8 mouse cellular contexts compared by ENCODE assay signal in genomic region chr19:57926164-57926860, GRCm38 (mm10).
DNase-seq lines count a peak whose midpoint lies in the region; ATAC-seq and TF ChIP-seq lines count a peak whose summit lies in the region.

No protein-coding gene starts in this region.

- H3K27ac ChIP-seq in lung, embryonic 16.5 days (ENCODE audit: low read length), result no peak overlapping the region
- no peak overlapping the region for H3K27ac ChIP-seq in forebrain, embryonic 13.5 days
- H3K27ac ChIP-seq in liver, embryonic 14.5 days, result no peak overlapping the region
- no peak overlapping the region for H3K27ac ChIP-seq in stomach, embryonic 15.5 days

- H3K4me3 ChIP-seq in lung, embryonic 16.5 days (ENCODE audit: low read length), result no peak overlapping the region
- no peak overlapping the region for H3K4me3 ChIP-seq in lung, adult 2 months (replicated peaks; ENCODE audit: extremely low read depth, low read depth, low read length)
- no peak overlapping the region for H3K4me3 ChIP-seq in forebrain, embryonic 13.5 days
- no peak overlapping the region for H3K4me3 ChIP-seq in liver, embryonic 14.5 days (ENCODE audit: insufficient read depth in 1 of 2, low read depth in 2 of 2, low read length in 2 of 2)
- H3K4me3 ChIP-seq in stomach, embryonic 15.5 days (replicated peaks), result no peak overlapping the region

- no peaks in the 10 kb centered on the region for H3K9me3 ChIP-seq in lung, embryonic 16.5 days (ENCODE audit: control insufficient read depth, low read length)
- no peaks in the 10 kb centered on the region for H3K9me3 ChIP-seq in forebrain, embryonic 13.5 days (replicated peaks)
- H3K9me3 ChIP-seq in liver, embryonic 14.5 days (ENCODE audit: control insufficient read depth, low read length), result no peaks in the 10 kb centered on the region
- no peaks in the 10 kb centered on the region for H3K9me3 ChIP-seq in stomach, embryonic 15.5 days

- DNase-seq in lung, adult 2 months, result no peak
- no peak for DNase-seq in liver, embryonic 14.5 days (ENCODE audit: low read depth in 3 of 3, low spot score in 3 of 3)
- DNase-seq in adrenal gland, adult 18-20 months (ENCODE audit: low spot score in 2 of 2), result no peak
- no peak for DNase-seq in gastrocnemius, adult 8-10 months (ENCODE audit: low spot score in 2 of 2)
- no peak for DNase-seq in thymus, postnatal 36 days

- TF ChIP-seq EP300 in liver, embryonic 14.5 days (IDR thresholded peaks at IDR 0.05; ENCODE audit: low read depth), result no peak

- no peak overlapping the region for H3K9ac ChIP-seq in lung, embryonic 16.5 days (ENCODE audit: low read length)
- no peak overlapping the region for H3K9ac ChIP-seq in forebrain, embryonic 13.5 days
- H3K9ac ChIP-seq in liver, embryonic 14.5 days (replicated peaks), result no peak overlapping the region
- no peak overlapping the region for H3K9ac ChIP-seq in stomach, embryonic 15.5 days

- no peak for TF ChIP-seq CTCF in lung, adult 2 months (IDR thresholded peaks at IDR 0.05; ENCODE audit: insufficient read depth, low read length)
- TF ChIP-seq CTCF in liver, embryonic 14.5 days (IDR thresholded peaks at IDR 0.05; ENCODE audit: low read depth), result no peak

- H3K36me3 ChIP-seq in lung, embryonic 16.5 days (ENCODE audit: control insufficient read depth, insufficient read depth, low read length), result no peaks in the 10 kb centered on the region
- no peaks in the 10 kb centered on the region for H3K36me3 ChIP-seq in forebrain, embryonic 13.5 days (ENCODE audit: poor library complexity, severe bottlenecking)
- H3K36me3 ChIP-seq in liver, embryonic 14.5 days (replicated peaks; ENCODE audit: control insufficient read depth, insufficient read depth, low read depth), result no peaks in the 10 kb centered on the region
- no peaks in the 10 kb centered on the region for H3K36me3 ChIP-seq in stomach, embryonic 15.5 days

- H3K4me1 ChIP-seq in lung, embryonic 16.5 days (replicated peaks; ENCODE audit: control insufficient read depth, insufficient read depth, low read length), result no peaks in the 10 kb centered on the region
- peaks cover 6% of the 10 kb centered on the region for H3K4me1 ChIP-seq in lung, adult 2 months (ENCODE audit: control insufficient read depth, insufficient read depth, low read length)
- peaks cover 21% of the 10 kb centered on the region for H3K4me1 ChIP-seq in forebrain, embryonic 13.5 days
- H3K4me1 ChIP-seq in liver, embryonic 14.5 days (replicated peaks; ENCODE audit: control insufficient read depth in 2 of 2, insufficient read depth in 2 of 2, low read length in 1 of 2), result peaks cover 0 to 18% of the 10 kb centered on the region in 2 experiments; a peak in 2 of 4 replicates
- no peaks in the 10 kb centered on the region for H3K4me1 ChIP-seq in stomach, embryonic 15.5 days

- H3K27me3 ChIP-seq in lung, embryonic 16.5 days (ENCODE audit: control insufficient read depth, insufficient read depth, low read depth, low read length), result no peaks in the 10 kb centered on the region
- no peaks in the 10 kb centered on the region for H3K27me3 ChIP-seq in forebrain, embryonic 13.5 days
- no peaks in the 10 kb centered on the region for H3K27me3 ChIP-seq in liver, embryonic 14.5 days (ENCODE audit: control insufficient read depth, insufficient read depth, low read length)
- H3K27me3 ChIP-seq in stomach, embryonic 15.5 days (replicated peaks), result no peaks in the 10 kb centered on the region

- ATAC-seq in lung, embryonic 16.5 days (ENCODE audit: low read depth), result peak; percentile 96
- peak; percentile 84 for ATAC-seq in forebrain, embryonic 13.5 days
- ATAC-seq in liver, embryonic 14.5 days (ENCODE audit: insufficient read depth), result peak; percentile 87
- peak; percentile 91 for ATAC-seq in stomach, embryonic 15.5 days (ENCODE audit: insufficient read depth, low FRiP score, low read depth)

- TF ChIP-seq POLR2A in lung, adult 2 months (IDR thresholded peaks at IDR 0.05; ENCODE audit: borderline replicate concordance, extremely low read depth, low read depth, low read length), result no peak

- 84% methylated on average over 5 of the region's 5 CpGs for WGBS in lung, embryonic 16.5 days
- WGBS in lung, adult 2 months, result 87% methylated on average over 5 of the region's 5 CpGs
- WGBS in forebrain, embryonic 13.5 days, result 90% methylated on average over 5 of the region's 5 CpGs
- WGBS in liver, embryonic 14.5 days (ENCODE audit: insufficient replicate concordance), result 72% methylated on average over 5 of the region's 5 CpGs
- WGBS in stomach, embryonic 15.5 days, result 91% methylated on average over 5 of the region's 5 CpGs

- H3K4me2 ChIP-seq in lung, embryonic 16.5 days (ENCODE audit: low read depth, low read length), result no peak overlapping the region
- no peak overlapping the region for H3K4me2 ChIP-seq in forebrain, embryonic 13.5 days
- no peak overlapping the region for H3K4me2 ChIP-seq in liver, embryonic 14.5 days (ENCODE audit: low read depth)
- H3K4me2 ChIP-seq in stomach, embryonic 15.5 days, result no peak overlapping the region
